Mouse (Mus musculus) intestine, embryonic 14.5 days (tissue): Measurements from ENCODE around the gene Gm10272. TPM values are rescaled to one million over a fixed set of nuclear protein-coding genes. Genes with fewer than 3 reads are reported as not detected.

ENCODE experiments used
- ATAC-seq: fragments of 200-750 bp; cut with Nextera tagmentation; replicated peaks from 2 replicates; pipeline ENCODE4 v1.8.0; 2017; ENCODE audit warnings: low read depth, moderate number of reproducible peaks, moderate TSS enrichment, moderate library complexity; ENCODE audit not compliant: low FRiP score, low TSS enrichment
- DNase-seq: peaks from one replicate; pipeline ENCODE4 v3.0.0-alpha.2; 2018; ENCODE audit warnings: low spot score
- H3K27ac ChIP-seq: fragments of 300-500 bp; sonication (generic); 2 replicates; pipeline ENCODE4 v1.5.1; 2014; ENCODE audit warnings: low read depth, mild to moderate bottlenecking, control low read depth
- H3K27me3 ChIP-seq: fragments of 300-500 bp; sonication (generic); replicated peaks from 2 replicates; pipeline ENCODE4 v1.6.1; 2014; ENCODE audit warnings: low read length, control low read depth; ENCODE audit not compliant: control insufficient read depth, insufficient read depth
- H3K36me3 ChIP-seq: fragments of 300-500 bp; sonication (generic); 2 replicates; pipeline ENCODE4 v1.6.1; 2014; ENCODE audit warnings: low read length, control low read depth; ENCODE audit not compliant: control insufficient read depth, insufficient read depth
- H3K4me1 ChIP-seq: fragments of 300-500 bp; sonication (generic); replicated peaks from 2 replicates; pipeline ENCODE4 v1.6.1; 2014; ENCODE audit warnings: low read length, control low read depth, mixed read lengths; ENCODE audit not compliant: control insufficient read depth, insufficient read depth
- H3K4me2 ChIP-seq: fragments of 300-500 bp; sonication (generic); 2 replicates; pipeline ENCODE4 v1.6.1; 2014; ENCODE audit warnings: low read length
- H3K4me3 ChIP-seq: fragments of 300-500 bp; sonication (generic); 2 replicates; pipeline ENCODE4 v1.5.1; 2014; ENCODE audit warnings: low read depth, low read length, control low read depth, mixed read lengths
- H3K9ac ChIP-seq: fragments of 300-500 bp; sonication (generic); 2 replicates; pipeline ENCODE4 v1.6.1; 2014; ENCODE audit warnings: mild to moderate bottlenecking, low read length
- H3K9me3 ChIP-seq: fragments of 300-500 bp; sonication (generic); 2 replicates; pipeline ENCODE4 v1.6.1; 2016; ENCODE audit warnings: low read length, control low read depth; ENCODE audit not compliant: control insufficient read depth
- WGBS: fragments of 180-500 bp; shearing (Covaris S2); extraction: QIAGEN DNeasy Blood & Tissue Kit; methylation state at CpG from one replicate; pipeline ENCODE4 v1.1.7; 2014; 5-methylcytosine and 5-hydroxymethylcytosine counted together
- polyA plus RNA-seq: library from polyadenylated mRNA; unstranded; fragments of >200 nt; fragmentation: Nextera tagmentation; extraction: Ambion mirVana; gene quantifications from 2 replicates; pipeline ENCODE4 v1.2.1, GENCODE M21; 2014

Gm10272 gene
- polyA plus RNA-seq = not detected in 2 replicates

GRCm38 (mm10) chr10:77706326-77706725, at the start of gene Gm10272:
Gene Gm10272, plus strand, starts transcription at chr10:77706626.
- H3K9me3 ChIP-seq = peaks cover 10% of the 10 kb centered on the region; the same call in 1 of the 2 replicates
- no peak within 1 kb of the TSS for H3K27ac ChIP-seq
- H3K4me2 ChIP-seq = no peak within 1 kb of the TSS
- H3K36me3 ChIP-seq = no peaks in the 10 kb centered on the region
- no peak within 1 kb of the TSS for H3K4me3 ChIP-seq
- DNase-seq (no peak), ATAC-seq (no peak)
- no peaks in the 10 kb centered on the region for H3K27me3 ChIP-seq
- H3K4me1 ChIP-seq = no peaks in the 10 kb centered on the region
- 91% methylated on average over 1 of the region's 1 CpGs for WGBS
- H3K9ac ChIP-seq = no peak within 1 kb of the TSS

- WGBS = 54% methylated on average over 15 of the region's 15 CpGs
- no peak for ATAC-seq
- Histone ChIP-seq H3K4me3 (no peak overlapping the region), H3K36me3 (no peaks in the 10 kb centered on the region), H3K4me2 (no peak overlapping the region), H3K27ac (no peak overlapping the region), H3K9me3 (no peaks in the 10 kb centered on the region), H3K27me3 (no peaks in the 10 kb centered on the region), H3K9ac (no peak overlapping the region), H3K4me1 (peaks cover 4% of the 10 kb centered on the region; the same call in 1 of the 2 replicates)
- no peak for DNase-seq
Measured at GRCm38 (mm10) chr10:77658286-77658994, 48.0 kb upstream of the Gm10272 start.

- ATAC-seq = no peak
Measured at GRCm38 (mm10) chr10:77663949-77664665, 42.3 kb upstream of the Gm10272 start.

GRCm38 (mm10) chr10:77666342-77666741, 40.1 kb upstream of the Gm10272 start:
- no peak overlapping the region for H3K9ac ChIP-seq
- no peak overlapping the region for H3K4me2 ChIP-seq
- no peaks in the 10 kb centered on the region for H3K27me3 ChIP-seq
- DNase-seq (no peak), ATAC-seq (no peak)
- no peak overlapping the region for H3K4me3 ChIP-seq
- H3K4me1 ChIP-seq = no peaks in the 10 kb centered on the region
- WGBS = 71% methylated on average over 8 of the region's 8 CpGs
- no peak overlapping the region for H3K27ac ChIP-seq
- H3K36me3 ChIP-seq = no peaks in the 10 kb centered on the region
- no peaks in the 10 kb centered on the region for H3K9me3 ChIP-seq

More at GRCm38 (mm10) chr10:77663949-77664665, 42.3 kb upstream of the Gm10272 start:
- H3K27me3 ChIP-seq = no peaks in the 10 kb centered on the region
- 35% methylated on average over 43 of the region's 43 CpGs for whole genome bisulfite sequencing
- H3K36me3 ChIP-seq = no peaks in the 10 kb centered on the region
- H3K9me3 ChIP-seq = no peaks in the 10 kb centered on the region
- no peak overlapping the region for H3K27ac ChIP-seq
- no peak for DNase-seq
- H3K4me1 ChIP-seq = no peaks in the 10 kb centered on the region
- H3K4me2 ChIP-seq = no peak overlapping the region
- no peak overlapping the region for H3K9ac ChIP-seq
- no peak overlapping the region for H3K4me3 ChIP-seq

- Histone ChIP-seq H3K4me1 (no peaks in the 10 kb centered on the region), H3K4me3 (no peak overlapping the region), H3K4me2 (no peak overlapping the region), H3K9me3 (no peaks in the 10 kb centered on the region), H3K36me3 (no peaks in the 10 kb centered on the region), H3K9ac (no peak overlapping the region), H3K27me3 (no peaks in the 10 kb centered on the region), H3K27ac (no peak overlapping the region)
- WGBS = 83% methylated on average over 4 of the region's 4 CpGs
- no peak for DNase-seq
- no peak for ATAC-seq
Measured at GRCm38 (mm10) chr10:77667402-77667801, 39.0 kb upstream of the Gm10272 start.

- no peak overlapping the region for H3K27ac ChIP-seq
- H3K27me3 ChIP-seq = 0 out of 2 replicates have a peak, but pooled peaks cover 2% of the 10 kb centered on the region
- no peaks in the 10 kb centered on the region for H3K9me3 ChIP-seq
- no peak overlapping the region for H3K9ac ChIP-seq
- H3K36me3 ChIP-seq = no peaks in the 10 kb centered on the region
- ATAC-seq (no peak), DNase-seq (no peak)
- no peak overlapping the region for H3K4me2 ChIP-seq
- H3K4me3 ChIP-seq = no peak overlapping the region
- H3K4me1 ChIP-seq = no peaks in the 10 kb centered on the region
- WGBS = 71% methylated on average over 4 of the region's 4 CpGs
Measured at GRCm38 (mm10) chr10:77670710-77671109, 35.7 kb upstream of the Gm10272 start.

GRCm38 (mm10) chr10:77671519-77671918, 34.9 kb upstream of the Gm10272 start:
- no peak overlapping the region for H3K27ac ChIP-seq
- H3K36me3 ChIP-seq = no peaks in the 10 kb centered on the region
- H3K4me3 ChIP-seq = no peak overlapping the region
- WGBS = 32% methylated on average over 4 of the region's 4 CpGs
- H3K4me2 ChIP-seq = no peak overlapping the region
- H3K9me3 ChIP-seq = no peaks in the 10 kb centered on the region
- H3K9ac ChIP-seq = no peak overlapping the region
- DNase-seq = no peak
- no peaks in the 10 kb centered on the region for H3K4me1 ChIP-seq
- ATAC-seq = no peak
- peaks cover 3% of the 10 kb centered on the region; the same call in 1 of the 2 replicates for H3K27me3 ChIP-seq

- H3K9me3 ChIP-seq = no peaks in the 10 kb centered on the region
- no peak overlapping the region for H3K4me2 ChIP-seq
- peaks cover 23% of the 10 kb centered on the region for H3K27me3 ChIP-seq
- no peak overlapping the region for H3K4me3 ChIP-seq
- 56% methylated on average over 13 of the region's 13 CpGs for WGBS
- peaks cover 5% of the 10 kb centered on the region; the same call in 1 of the 2 replicates for H3K4me1 ChIP-seq
- no peak overlapping the region for H3K9ac ChIP-seq
- no peak for ATAC-seq
- H3K27ac ChIP-seq = no peak overlapping the region
- DNase-seq = no peak
- H3K36me3 ChIP-seq = no peaks in the 10 kb centered on the region
Measured at GRCm38 (mm10) chr10:77673765-77674164, 32.7 kb upstream of the Gm10272 start.
